Mouse (Mus musculus) neural tube, embryonic 12.5 days (tissue): ENCODE results near the gene Vwa5a. TPM values are rescaled to one million over a fixed set of nuclear protein-coding genes. Genes with fewer than 3 reads are reported as not detected.

ENCODE experiments used
- ATAC-seq: fragments of 200-750 bp; cut with Nextera tagmentation; 2 replicates; pipeline ENCODE4 v1.8.0; 2017; ENCODE audit warnings: low read depth, mild to moderate bottlenecking, moderate TSS enrichment, moderate library complexity; ENCODE audit not compliant: low FRiP score
- H3K27ac ChIP-seq: fragments of 300-500 bp; sonication (generic); 2 replicates; pipeline ENCODE4 v1.5.1; 2016
- H3K27me3 ChIP-seq: fragments of 300-500 bp; sonication (generic); replicated peaks from 2 replicates; pipeline ENCODE4 v1.6.1; 2016; ENCODE audit warnings: mild to moderate bottlenecking
- H3K36me3 ChIP-seq: fragments of 300-500 bp; sonication (generic); 2 replicates; pipeline ENCODE4 v1.6.1; 2016; ENCODE audit warnings: mild to moderate bottlenecking
- H3K4me1 ChIP-seq: fragments of 300-500 bp; sonication (generic); 2 replicates; pipeline ENCODE4 v1.6.1; 2016
- H3K4me2 ChIP-seq: fragments of 300-500 bp; sonication (generic); replicated peaks from 2 replicates; pipeline ENCODE4 v1.6.1; 2016; ENCODE audit warnings: mild to moderate bottlenecking
- H3K4me3 ChIP-seq: fragments of 300-500 bp; sonication (generic); 2 replicates; pipeline ENCODE4 v1.5.1; 2016
- H3K9ac ChIP-seq: fragments of 300-500 bp; sonication (generic); 2 replicates; pipeline ENCODE4 v1.6.1; 2016; ENCODE audit warnings: mild to moderate bottlenecking
- H3K9me3 ChIP-seq: fragments of 300-500 bp; sonication (generic); 2 replicates; pipeline ENCODE4 v1.6.1; 2016; ENCODE audit warnings: mild to moderate bottlenecking
- WGBS: fragments of 180-500 bp; shearing (Covaris S2); methylation state at CpG from one replicate; pipeline ENCODE4 v1.1.7; 2016; 5-methylcytosine and 5-hydroxymethylcytosine counted together
- polyA plus RNA-seq: library from polyadenylated mRNA; unstranded; fragments of >200 nt; fragmentation: Nextera tagmentation; extraction: Ambion mirVana; gene quantifications from 2 replicates; pipeline ENCODE4 v1.2.1, GENCODE M21; 2016

Vwa5a gene
- polyA plus RNA-seq: 8.5 and 9.7 TPM in 2 replicates

- H3K9ac ChIP-seq: 0 out of 2 replicates have a peak within 1 kb of the TSS, but pooled peaks have one; percentile 2
- 3% methylated on average over 4 of the region's 4 CpGs for WGBS
- H3K36me3 ChIP-seq: no peaks in the 10 kb centered on the region
- no peaks in the 10 kb centered on the region for H3K9me3 ChIP-seq
- H3K4me3 ChIP-seq: peak within 1 kb of the TSS; percentile 36
- peaks cover 7% of the 10 kb centered on the region; the same call in 1 of the 2 replicates for H3K4me1 ChIP-seq
- H3K27me3 ChIP-seq: no peaks in the 10 kb centered on the region
- no peak within 1 kb of the TSS for H3K27ac ChIP-seq
- ATAC-seq: peak; percentile 42; the same call in 1 of the 2 replicates
- H3K4me2 ChIP-seq: peak within 1 kb of the TSS; percentile 59
Measured at GRCm38 (mm10) chr9:38718102-38718501, at the start of gene Vwa5a. Gene Vwa5a, plus strand, starts transcription at chr9:38718268.

DNA sequence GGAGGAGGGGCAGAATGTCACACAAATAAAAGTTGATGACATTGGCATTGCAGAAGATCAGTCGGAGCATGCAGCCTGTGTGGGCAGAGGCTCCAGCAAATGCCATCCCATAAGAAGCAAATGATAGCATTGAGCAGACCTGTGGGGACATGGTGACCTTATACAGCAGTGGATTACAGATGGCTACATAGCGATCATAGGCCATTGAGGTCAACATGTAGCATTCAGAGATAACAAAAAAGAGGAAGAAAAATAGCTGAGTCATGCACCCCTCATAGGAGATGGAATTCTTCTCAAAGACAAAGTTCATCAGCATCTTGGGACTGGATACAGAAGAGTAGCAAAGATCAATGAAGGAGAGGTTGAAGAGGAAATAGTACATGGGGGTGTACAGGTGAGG lies 45.2 kb upstream of the Vwa5a start:
- WGBS: 91% methylated on average over 2 of the region's 2 CpGs
- no peaks in the 10 kb centered on the region for H3K9me3 ChIP-seq
- H3K27me3 ChIP-seq: no peaks in the 10 kb centered on the region
- no peak overlapping the region for H3K9ac ChIP-seq
- ATAC-seq: no peak
- no peak overlapping the region for H3K27ac ChIP-seq
- H3K4me3 ChIP-seq: no peak overlapping the region
- H3K36me3 ChIP-seq: no peaks in the 10 kb centered on the region
- no peak overlapping the region for H3K4me2 ChIP-seq
- no peaks in the 10 kb centered on the region for H3K4me1 ChIP-seq

- no peaks in the 10 kb centered on the region for H3K9me3 ChIP-seq
- H3K36me3 ChIP-seq: no peaks in the 10 kb centered on the region
- no peaks in the 10 kb centered on the region for H3K27me3 ChIP-seq
- WGBS: 88% methylated on average over 2 of the region's 2 CpGs
- no peak within 1 kb of the TSS for H3K9ac ChIP-seq
- no peak within 1 kb of the TSS for H3K4me2 ChIP-seq
- no peak within 1 kb of the TSS for H3K27ac ChIP-seq
- ATAC-seq: no peak
- no peaks in the 10 kb centered on the region for H3K4me1 ChIP-seq
- H3K4me3 ChIP-seq: no peak within 1 kb of the TSS
Measured at GRCm38 (mm10) chr9:38674501-38674900, 43.6 kb upstream of the Vwa5a start, which contains the start of gene Olfr918. Gene Olfr918, minus strand, starts transcription at chr9:38674601.

- no peaks in the 10 kb centered on the region for H3K36me3 ChIP-seq
- peak; percentile 62; the same call in 1 of the 2 replicates for ATAC-seq
- H3K9me3 ChIP-seq: no peaks in the 10 kb centered on the region
- no peaks in the 10 kb centered on the region for H3K27me3 ChIP-seq
- H3K27ac ChIP-seq: no peak overlapping the region
- WGBS: 2% methylated on average over 3 of the region's 3 CpGs
- peaks cover 7% of the 10 kb centered on the region; the same call in 1 of the 2 replicates for H3K4me1 ChIP-seq
- peak overlapping the region; percentile 59 for H3K4me2 ChIP-seq
- H3K9ac ChIP-seq: 0 out of 2 replicates have a peak overlapping the region, but pooled peaks have one; percentile 2
- peak overlapping the region; percentile 36 for H3K4me3 ChIP-seq
Measured at GRCm38 (mm10) chr9:38718927-38719441, 916 bp downstream of the Vwa5a start.

GRCm38 (mm10) chr9:38724044-38724443 lies 6.0 kb downstream of the Vwa5a start:
- 98% methylated on average over 1 of the region's 1 CpGs for WGBS
- H3K4me3 ChIP-seq: no peak overlapping the region
- ATAC-seq: no peak

GRCm38 (mm10) chr9:38728218-38728617 lies 10.2 kb downstream of the Vwa5a start:
- ATAC-seq: no peak
- Histone ChIP-seq H3K9ac (no peak overlapping the region), H3K9me3 (no peaks in the 10 kb centered on the region), H3K4me2 (no peak overlapping the region), H3K27me3 (no peaks in the 10 kb centered on the region), H3K27ac (no peak overlapping the region), H3K4me3 (no peak overlapping the region), H3K36me3 (no peaks in the 10 kb centered on the region), H3K4me1 (no peaks in the 10 kb centered on the region)
- 81% methylated on average over 3 of the region's 3 CpGs for WGBS

More at GRCm38 (mm10) chr9:38724044-38724443, 6.0 kb downstream of the Vwa5a start:
- Histone ChIP-seq H3K9me3 (no peaks in the 10 kb centered on the region), H3K27ac (no peak overlapping the region), H3K36me3 (no peaks in the 10 kb centered on the region), H3K4me1 (no peaks in the 10 kb centered on the region), H3K4me2 (no peak overlapping the region), H3K27me3 (no peaks in the 10 kb centered on the region), H3K9ac (no peak overlapping the region)

- 91% methylated on average over 1 of the region's 1 CpGs for WGBS
- no peak for ATAC-seq
Measured at GRCm38 (mm10) chr9:38741408-38741807, 23.3 kb downstream of the Vwa5a start.

GRCm38 (mm10) chr9:38744619-38745315 lies 26.7 kb downstream of the Vwa5a start:
- Histone ChIP-seq H3K9ac (no peak overlapping the region), H3K4me2 (no peak overlapping the region), H3K27ac (no peak overlapping the region), H3K4me3 (no peak overlapping the region), H3K9me3 (no peaks in the 10 kb centered on the region), H3K4me1 (no peaks in the 10 kb centered on the region), H3K27me3 (no peaks in the 10 kb centered on the region), H3K36me3 (no peaks in the 10 kb centered on the region)
- no peak for ATAC-seq
- WGBS: 92% methylated on average over 4 of the region's 4 CpGs

More at GRCm38 (mm10) chr9:38741408-38741807, 23.3 kb downstream of the Vwa5a start:
- Histone ChIP-seq H3K27ac (no peak overlapping the region), H3K9ac (no peak overlapping the region), H3K9me3 (no peaks in the 10 kb centered on the region), H3K36me3 (no peaks in the 10 kb centered on the region), H3K4me3 (no peak overlapping the region), H3K4me2 (no peak overlapping the region), H3K4me1 (no peaks in the 10 kb centered on the region), H3K27me3 (no peaks in the 10 kb centered on the region)

DNA sequence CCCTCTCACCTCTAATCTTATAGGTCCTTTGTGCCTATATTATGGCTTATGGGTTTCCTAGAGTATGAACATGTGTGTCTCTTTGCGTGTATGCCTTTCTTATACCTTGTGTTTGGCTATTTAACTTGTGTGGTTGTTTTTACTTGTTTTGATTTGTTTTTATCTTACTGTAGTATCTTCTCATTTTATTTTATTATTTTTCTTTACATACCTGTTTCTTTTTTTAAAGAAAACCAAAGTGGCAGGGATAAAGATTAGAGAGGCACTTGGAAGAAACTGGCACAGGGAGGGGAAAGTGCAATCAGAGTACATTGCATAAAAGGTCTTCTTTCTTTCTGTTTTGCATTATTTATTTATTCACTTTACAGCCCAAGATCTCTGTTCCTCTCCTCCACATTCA lies 33.9 kb downstream of the Vwa5a start, which contains the start of gene Olfr920:
Olfr920 (plus strand) TSS at position 301 of the 400 bp plus-strand sequence.
- no peak within 1 kb of the TSS for H3K27ac ChIP-seq
- no peaks in the 10 kb centered on the region for H3K4me1 ChIP-seq
- H3K27me3 ChIP-seq: no peaks in the 10 kb centered on the region
- no peak within 1 kb of the TSS for H3K4me2 ChIP-seq
- no peak for ATAC-seq
- no peak within 1 kb of the TSS for H3K4me3 ChIP-seq
- WGBS: 97% methylated on average over 1 of the region's 1 CpGs
- H3K36me3 ChIP-seq: no peaks in the 10 kb centered on the region
- H3K9me3 ChIP-seq: no peaks in the 10 kb centered on the region
- no peak within 1 kb of the TSS for H3K9ac ChIP-seq

DNA sequence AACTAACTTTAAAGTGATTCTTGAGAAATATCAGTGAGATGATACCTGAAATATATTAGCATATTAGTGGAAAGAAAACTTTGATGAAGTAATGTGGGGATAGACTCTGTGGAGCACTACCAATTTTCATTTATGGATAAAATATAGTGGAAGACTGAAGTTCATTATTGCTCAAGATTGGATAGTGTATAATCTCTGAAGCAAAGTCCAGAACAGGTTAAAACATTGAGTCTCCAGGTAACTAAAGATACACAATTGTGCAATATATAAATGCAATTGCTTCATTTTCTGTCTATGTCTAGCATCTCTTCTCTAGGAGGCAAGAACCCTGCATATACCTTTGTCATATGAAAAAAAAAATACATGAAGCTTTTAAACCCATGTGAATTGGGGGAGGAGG lies 54.7 kb downstream of the Vwa5a start, which contains the start of gene Olfr921:
Olfr921 (plus strand) TSS at position 301 of the 400 bp plus-strand sequence.
- Histone ChIP-seq H3K4me2 (no peak within 1 kb of the TSS), H3K27me3 (no peaks in the 10 kb centered on the region), H3K27ac (no peak within 1 kb of the TSS), H3K4me1 (no peaks in the 10 kb centered on the region), H3K36me3 (no peaks in the 10 kb centered on the region), H3K9ac (no peak within 1 kb of the TSS), H3K9me3 (no peaks in the 10 kb centered on the region), H3K4me3 (no peak within 1 kb of the TSS)
- ATAC-seq: no peak

GRCm38 (mm10) chr9:38792689-38793088 lies 74.6 kb downstream of the Vwa5a start:
- H3K27me3 ChIP-seq: no peaks in the 10 kb centered on the region
- H3K9me3 ChIP-seq: no peaks in the 10 kb centered on the region
- no peak overlapping the region for H3K4me3 ChIP-seq
- ATAC-seq: no peak
- H3K36me3 ChIP-seq: no peaks in the 10 kb centered on the region
- H3K27ac ChIP-seq: no peak overlapping the region
- no peak overlapping the region for H3K9ac ChIP-seq
- no peaks in the 10 kb centered on the region for H3K4me1 ChIP-seq
- no peak overlapping the region for H3K4me2 ChIP-seq
- WGBS: 89% methylated on average over 2 of the region's 2 CpGs
